Mouse (Mus musculus): ENCODE measurements around the gene Ptpn22.

GRCm38 (mm10) chr3:103862721-103863220 is 3.2 kb downstream of the Ptpn22 start:
- no peak for TF ChIP-seq CTCF (IDR thresholded peaks at IDR 0.05; ENCODE audit: borderline replicate concordance, insufficient read depth, low read length)
- TF ChIP-seq POLR2A (IDR thresholded peaks at IDR 0.05; ENCODE audit: low read depth, low read length): no peak

Measured in embryonic fibroblast, embryonic 13.5 days (primary cell).